Mouse (Mus musculus): ENCODE data around the gene Gm4869.

DNA sequence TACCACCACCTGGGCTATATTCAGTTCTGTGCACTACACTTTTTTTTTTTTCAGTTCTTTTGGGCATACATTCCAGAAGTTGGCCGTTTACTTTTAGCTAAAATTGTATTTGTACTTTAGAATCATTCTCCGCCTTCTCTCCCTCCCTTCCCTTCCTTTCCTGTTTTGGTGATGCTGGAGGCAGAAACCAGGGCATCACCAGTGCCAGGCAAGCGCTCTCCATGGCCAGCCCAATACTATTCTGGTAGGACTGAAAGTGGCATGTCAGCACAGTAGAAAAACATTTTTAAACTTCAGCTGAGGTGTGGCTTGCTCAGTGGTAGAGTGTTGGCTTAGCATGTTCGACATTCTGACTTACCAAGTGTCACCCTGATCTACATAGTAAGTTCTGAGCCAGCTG, 36.0 kb downstream of the Gm4869 start:
- no peak for TF ChIP-seq CTCF (IDR thresholded peaks at IDR 0.05; ENCODE audit: borderline replicate concordance, extremely low read depth, insufficient read depth, insufficient read length)
- TF ChIP-seq POLR2A (IDR thresholded peaks at IDR 0.05; ENCODE audit: borderline replicate concordance, extremely low read depth, insufficient read depth, insufficient read length, poor library complexity, severe bottlenecking): no peak
